Mouse (Mus musculus): Measurements from ENCODE around the gene Siae.
A peak's percentile ranks its signal among the peaks of the same experiment; 100 is the strongest.

The Siae gene

DNA sequence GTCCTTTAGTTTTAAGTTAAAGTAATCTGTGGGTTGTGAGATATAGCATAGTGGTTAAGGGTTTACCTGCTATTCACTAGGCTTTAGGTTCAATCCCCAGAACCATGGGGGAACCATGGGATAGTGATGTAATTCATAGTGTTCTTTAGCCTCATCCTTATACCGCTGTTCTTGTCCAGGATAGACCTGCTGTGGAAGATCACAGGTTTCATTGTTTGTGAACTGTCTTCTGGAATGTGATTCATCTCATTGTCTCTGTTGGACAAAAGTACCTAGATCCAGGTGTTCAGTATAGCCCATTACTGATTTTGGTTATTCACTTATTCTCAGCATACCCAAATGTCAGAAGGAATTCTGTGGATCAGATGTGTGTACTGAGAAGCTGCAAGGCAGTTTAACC lies 71.8 kb downstream of the Siae start:
- no peak for DNase-seq

DNA sequence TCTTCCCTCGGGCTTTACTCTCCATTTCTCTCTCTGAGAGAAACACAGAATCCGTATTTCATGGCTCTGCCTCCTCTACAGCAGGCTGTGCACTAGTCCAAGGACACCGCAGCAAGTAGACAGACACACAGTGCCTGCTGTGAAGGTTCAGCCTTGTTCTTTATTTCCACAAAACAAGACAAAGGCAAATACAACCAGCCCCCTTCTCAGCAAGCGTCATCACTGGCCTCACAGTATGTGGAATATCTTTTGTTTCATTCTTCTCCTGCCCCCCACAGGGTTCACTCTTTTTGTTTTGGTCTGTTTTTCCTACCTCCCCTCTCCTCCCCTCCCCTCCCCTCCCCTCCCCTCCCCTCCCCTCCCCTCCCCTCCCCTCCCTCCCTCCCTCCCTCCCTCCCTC lies 73.1 kb downstream of the Siae start:
- DNase-seq: no peak

DNA sequence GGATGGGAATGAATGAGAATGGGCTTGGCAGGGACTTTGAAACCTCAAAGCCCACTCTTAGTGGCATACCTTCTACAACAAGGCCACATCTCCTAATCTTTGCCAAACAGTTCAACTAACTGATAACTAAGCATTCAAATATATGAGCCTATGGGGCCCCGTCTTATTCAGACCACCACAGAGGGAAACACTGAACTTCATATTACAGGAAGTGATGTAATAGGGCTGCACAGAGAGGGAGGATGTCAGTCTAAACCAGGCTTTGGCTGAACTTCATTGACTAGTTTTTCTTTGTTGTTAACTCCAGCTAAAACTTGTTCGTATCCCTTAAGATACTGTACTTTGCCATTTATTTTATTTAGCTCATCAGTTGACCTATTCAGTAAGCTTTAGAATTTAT lies 74.4 kb downstream of the Siae start:
- DNase-seq: no peak

DNA sequence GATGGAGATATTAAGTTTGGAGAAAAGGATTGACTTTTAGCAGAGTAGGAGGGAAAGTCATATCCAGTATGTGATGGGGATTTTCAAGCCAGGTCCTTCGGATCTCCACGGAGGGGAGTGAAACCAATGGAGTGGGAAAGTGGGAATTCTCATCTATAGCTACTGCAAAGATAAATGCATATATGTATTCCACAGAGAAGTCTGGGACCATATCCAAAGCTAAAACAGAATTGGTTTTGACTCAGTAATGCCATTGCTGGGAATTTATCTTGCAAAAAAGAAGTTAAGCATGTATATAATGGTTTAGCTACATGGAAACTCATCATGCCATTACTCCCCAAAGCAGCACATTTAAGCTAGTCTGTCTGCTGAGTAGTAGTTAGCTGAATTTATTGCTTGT lies 76.8 kb downstream of the Siae start:
- DNase-seq: no peak

DNA sequence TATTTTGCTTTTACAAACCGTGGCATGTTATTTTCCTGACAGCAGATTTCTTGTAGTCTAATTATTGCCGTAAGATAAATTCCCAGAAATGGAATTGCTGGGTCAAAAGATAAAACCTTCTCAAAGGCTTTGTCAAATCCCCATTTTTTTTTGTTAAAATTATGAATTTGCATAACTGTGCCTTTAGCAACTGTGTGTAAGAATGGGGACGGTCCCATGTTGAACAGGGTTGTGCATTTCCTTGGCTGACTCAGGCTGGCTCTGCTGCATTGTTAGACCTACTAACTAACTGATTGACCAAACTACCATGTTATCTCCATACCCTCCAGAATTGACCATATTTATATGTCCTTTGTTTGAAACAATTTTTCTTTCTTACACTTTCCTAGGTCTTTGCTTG lies 78.8 kb downstream of the Siae start:
- DNase-seq: no peak

DNA sequence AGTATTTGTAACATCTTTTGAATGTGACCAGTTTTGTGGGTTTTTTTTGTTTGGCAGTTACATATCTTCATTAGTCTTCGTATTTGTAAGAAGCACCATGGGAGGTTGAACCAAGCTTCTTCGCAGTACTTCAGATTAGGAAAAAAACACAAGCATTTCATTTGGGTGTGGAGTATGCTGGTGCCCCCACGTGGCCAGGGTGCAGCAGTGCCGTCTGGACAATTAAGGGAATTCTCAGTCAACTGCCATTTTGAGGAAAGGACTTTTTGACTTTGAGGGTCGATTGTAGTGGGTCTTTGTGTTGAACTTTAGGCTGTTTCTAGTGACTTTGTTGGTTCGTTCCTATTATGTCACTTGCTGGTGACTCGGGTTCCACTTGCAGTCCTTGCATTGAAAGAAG lies 80.8 kb downstream of the Siae start:
- peak; percentile 21 for DNase-seq

DNA sequence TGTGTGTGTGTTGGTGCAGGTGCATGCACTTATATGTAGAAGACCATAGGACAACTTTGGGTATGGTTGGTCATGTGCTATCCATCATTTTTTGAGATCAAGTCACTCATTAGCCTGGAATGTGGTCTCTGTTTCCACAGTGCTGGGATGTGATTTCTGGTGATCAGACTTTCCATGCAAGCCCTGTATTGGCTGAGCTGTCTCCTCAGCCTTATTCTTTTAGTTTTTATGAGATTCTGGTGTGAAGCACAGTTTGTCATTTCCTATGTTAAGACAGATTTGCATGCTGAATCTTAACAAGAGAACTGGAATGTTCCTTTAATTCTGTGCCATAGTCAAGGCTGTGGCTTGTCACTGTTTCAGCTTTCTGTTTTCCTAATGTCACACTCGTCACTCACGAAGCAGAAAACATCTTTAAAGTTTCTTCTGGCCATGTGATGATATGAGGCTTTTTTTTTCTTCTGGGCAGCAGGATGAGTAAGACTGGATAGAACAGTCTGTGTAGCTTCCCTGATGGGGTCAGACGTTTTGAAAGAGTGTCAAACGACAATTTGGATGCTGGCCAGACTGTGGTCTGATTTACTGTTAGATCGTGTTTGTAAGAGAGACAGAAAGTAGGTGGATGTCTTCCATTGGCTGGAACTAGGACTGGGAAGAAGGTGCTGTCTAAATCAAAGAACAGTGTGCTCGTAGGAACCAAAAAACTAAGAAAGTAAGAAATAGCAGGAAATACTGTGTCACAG lies 81.5 kb downstream of the Siae start:
- DNase-seq: no peak

DNA sequence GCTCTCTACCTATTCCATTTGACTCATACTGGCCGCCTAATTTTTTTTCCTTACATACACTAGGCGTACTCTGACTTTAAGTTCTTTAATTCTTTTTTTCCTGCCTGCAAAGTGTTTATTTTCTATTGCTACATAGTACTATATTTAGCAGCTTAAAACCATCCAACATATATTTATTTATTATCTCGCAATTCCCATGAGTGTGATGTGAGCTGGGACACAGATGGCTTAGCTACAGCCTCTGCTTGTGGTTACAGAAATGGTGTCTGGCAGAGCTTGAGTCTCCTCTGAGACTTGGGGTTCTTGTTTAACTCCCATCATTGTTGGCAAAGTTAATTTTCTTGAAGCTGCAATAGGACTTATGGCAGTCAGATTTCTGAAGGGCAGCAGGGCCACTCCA lies 83.2 kb downstream of the Siae start:
- no peak for DNase-seq

DNA sequence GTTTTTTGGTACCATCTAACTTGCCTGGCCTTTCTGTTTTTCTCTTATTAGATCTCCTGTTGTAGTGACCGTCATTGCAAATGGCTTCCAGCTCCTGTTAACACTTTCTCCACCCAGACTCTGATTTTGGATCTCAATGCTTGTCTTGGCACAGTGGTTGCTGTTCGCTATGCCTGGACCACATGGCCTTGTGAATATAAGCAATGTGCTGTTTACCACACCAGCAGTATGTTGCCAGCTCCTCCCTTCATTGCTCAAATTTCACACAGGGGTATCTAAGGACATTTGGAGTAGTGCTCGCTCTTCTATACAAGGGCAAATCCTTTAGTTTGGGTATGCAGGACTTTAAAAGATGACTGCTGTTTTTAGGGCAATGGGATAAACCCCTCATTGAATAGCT lies 90.7 kb downstream of the Siae start:
- DNase-seq: no peak

DNA sequence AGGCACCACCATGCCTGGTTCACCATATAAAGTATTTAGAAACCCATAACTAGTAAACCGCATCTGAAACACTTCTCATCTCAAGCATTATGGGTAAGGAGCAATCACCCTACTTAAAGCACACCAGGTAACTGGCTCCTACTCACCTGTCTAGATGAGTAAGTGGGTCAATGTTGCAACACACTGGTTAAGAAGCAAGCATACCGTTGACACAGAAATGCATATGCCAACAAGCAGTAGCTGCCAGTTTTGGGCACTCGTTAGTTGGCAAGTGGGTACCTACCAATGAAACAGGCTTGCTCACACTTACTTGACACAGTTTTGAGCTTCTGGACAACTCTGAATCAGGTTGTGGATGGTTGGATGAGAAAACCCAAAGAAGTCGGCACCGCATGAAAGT lies 95.1 kb downstream of the Siae start:
- no peak for DNase-seq

DNA sequence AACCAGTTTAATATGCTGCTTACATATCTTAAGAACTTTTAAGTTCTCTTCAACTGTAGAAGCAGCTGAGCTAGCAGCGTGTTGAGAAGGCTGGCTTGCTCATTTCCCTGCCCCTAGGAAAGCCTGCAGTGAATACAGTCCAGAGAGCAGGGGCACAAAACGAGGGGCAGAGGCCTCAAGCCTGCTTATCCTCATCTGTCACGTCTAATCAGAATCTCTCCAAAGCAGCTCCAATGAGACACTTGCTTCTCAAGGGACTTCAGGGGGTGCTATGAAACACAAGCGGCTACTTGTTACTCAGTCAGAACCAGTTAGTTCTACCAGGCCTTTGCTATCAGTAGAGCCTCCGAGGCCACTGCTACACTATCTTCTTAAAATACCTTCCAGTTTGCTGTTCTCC lies 98.3 kb downstream of the Siae start:
- no peak for DNase-seq

DNA sequence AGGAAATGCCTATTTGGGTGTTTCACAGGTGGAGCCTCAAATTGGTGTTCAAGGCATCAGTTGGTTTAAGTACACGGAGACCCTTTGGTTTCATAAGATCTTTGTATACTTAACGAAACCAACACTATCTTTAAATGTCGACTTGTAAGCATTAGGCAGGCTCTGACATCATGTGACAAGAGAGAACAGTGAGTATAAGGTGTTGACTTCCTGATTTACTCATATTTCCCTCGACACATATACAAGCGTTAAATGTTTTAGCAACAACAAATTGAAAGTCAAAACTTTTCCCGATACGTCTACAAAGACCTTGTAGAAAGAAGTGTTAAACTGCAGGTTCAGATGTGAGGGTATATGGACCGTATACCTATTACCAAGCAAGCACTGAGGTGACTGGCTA lies 100.5 kb downstream of the Siae start:
- DNase-seq: no peak

DNA sequence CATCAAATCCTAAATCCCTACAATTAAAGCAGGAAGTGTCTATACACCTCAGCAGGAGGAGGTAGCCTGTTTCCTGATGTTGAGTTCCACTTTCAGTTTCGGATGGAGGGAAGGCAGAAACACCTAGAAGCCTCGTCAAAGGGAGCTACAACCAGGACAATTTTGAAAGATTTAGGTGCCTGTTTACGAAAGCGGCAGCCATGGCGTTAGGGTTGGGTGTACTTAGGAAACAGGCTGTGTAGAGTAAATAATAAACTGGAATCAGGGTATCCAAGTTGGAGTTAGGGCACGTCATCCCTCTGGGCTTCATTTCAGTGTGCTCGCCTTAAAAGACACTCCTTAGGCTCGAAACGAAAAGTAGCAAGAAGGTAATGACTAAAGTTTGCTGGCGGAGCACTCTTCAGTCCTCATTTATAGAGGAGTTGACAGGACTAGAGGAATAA lies 101.0 kb downstream of the Siae start:
- DNase-seq: peak; percentile 12

DNA sequence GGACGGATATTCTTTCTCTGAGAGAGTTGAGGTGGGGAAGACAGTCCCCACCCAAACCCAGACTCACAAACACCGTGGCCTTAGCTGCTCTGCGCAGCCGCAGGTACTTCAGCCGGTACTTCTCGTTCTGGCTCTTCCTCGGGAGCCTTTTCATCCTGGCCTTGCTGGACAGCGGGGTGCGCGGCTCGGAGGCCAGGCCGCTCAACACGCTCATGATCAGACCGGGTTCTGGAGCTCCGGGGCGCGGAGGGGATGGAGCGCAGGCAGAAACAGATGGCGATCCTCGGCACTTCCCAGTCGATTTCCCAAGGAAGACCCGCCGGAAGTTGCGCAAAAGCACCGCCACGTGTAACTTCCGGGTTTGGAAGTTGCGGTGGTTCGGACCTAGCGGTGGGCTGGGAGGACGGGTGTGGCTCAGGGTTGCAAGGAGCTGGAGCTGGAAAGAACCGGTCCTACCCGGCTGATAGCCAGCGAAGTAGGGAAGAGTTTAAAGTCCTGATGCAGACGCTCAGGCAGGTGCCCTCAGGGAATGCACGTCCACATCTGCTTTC lies 101.5 kb downstream of the Siae start, which contains the start of gene Tbrg1:
Gene Tbrg1 (minus strand): TSS at position 382 of the 551 bp plus-strand sequence.
- DNase-seq: peak; percentile 87

DNA sequence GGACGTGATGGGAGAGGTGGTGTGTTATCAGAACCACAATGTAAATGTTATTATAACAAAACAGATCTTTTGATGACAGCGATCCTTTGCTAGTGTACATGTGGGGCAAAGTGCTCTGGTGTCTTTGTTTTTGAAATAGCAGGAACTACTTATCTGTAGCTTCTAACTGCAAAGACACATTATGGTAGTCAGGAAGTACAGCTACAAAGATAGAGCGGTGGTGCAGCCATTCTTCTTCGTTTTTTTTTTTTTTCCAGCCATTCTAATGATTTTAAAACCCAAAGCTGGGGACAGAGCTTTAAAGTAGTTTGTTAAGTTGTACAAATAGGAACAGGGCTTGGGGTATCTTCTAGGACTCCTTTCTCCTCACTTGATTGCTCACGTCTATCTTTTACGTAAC lies 103.9 kb downstream of the Siae start:
- DNase-seq: no peak

DNA sequence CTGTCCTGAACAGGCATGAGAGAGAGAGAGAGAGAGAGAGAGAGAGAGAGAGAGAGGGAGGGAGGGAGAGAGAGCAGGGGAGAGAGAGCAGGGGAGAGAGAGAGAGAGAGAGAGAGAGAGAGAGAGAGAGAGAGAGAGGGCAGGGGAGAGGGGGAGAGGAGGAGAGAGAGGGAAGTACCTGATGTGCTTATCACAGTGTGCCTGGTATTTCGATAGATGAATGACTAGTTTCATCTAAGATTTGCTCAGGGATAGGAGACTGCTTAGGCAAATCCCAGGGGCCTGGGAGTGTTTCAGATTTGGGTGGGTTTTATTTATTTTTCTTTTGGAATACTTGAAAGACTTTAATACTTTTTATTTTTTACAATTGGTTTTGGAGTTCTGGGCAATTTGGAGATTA lies 107.7 kb downstream of the Siae start:
- DNase-seq: no peak

DNA sequence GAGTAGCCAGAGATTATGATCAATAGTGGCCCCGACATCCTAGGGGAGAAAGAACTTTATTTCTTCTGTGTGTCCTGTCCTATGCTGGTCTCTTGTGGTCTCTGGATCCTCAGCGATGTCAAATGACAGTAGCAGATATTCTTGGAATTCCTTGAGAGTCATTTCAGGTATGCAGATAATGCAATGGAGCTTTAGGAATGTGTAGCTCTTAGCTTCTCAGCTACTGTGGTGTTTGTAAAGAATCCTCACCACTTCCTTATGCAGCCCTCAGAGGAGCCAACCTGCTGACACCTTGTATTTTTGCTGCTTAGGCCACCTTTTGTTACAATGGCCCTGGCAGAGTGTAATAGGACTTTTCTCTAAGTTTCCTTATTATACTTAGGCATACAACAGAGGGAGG lies 109.1 kb downstream of the Siae start:
- no peak for DNase-seq

DNA sequence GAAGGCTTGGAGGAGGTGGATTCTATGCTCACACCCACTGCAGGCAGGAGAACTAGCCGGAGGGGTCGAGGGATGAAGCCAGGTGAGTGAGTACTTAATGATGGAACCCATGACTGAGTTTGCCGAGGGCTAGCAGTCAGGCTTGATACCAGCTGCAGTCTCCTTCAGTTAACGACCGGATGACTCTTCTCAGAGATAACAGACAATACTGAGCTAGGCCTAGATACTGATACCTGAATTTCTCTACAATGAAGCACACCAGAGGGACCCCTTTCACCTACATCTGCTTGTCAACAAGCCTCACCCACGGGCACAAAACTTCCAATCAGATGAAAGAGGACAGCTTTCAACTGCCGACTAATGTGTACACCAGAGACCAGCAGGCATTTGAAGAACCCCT lies 110.5 kb downstream of the Siae start:
- DNase-seq: no peak

DNA sequence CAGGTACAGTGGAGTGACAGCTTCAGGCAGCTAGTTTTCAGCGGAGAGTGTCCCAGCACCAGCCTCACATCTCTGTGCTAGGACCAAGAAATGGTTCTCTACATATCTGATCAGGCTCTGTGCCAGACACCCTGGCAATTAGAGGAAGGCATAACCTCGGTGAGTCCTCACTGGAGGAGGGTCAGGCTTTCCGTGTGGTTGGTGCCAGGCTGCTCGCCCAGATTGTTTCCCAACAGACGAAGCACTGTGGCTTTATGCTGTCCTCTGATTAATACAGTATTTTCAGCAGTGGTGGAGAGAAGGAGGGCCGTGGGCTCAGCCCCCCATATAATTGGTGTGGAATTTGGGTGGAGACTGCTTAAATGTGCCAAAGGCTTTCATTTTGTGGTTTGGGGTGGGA lies 113.6 kb downstream of the Siae start, which contains the start of gene Panx3:
Gene Panx3 (minus strand): TSS at position 121 of the 400 bp plus-strand sequence.
- no peak for DNase-seq

DNA sequence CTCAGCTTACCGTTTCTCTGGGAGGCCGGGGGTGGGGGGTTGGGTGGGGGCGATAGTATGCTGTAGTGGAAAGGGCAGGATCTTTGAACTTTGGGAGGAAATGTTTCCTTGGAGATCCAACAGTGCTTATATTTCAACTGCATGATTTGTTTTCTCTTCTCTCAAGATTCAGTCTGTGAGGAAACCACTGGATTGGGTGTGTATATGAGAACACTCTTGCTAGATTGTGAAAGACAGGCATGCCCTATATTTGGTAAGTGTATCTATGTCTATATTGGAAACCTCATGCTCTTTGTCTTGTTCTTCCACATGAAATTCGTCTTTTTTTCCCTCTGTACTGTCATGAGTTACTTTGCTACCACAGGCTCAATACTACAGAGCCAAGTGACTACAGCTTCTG lies 114.2 kb downstream of the Siae start:
- no peak for DNase-seq

DNA sequence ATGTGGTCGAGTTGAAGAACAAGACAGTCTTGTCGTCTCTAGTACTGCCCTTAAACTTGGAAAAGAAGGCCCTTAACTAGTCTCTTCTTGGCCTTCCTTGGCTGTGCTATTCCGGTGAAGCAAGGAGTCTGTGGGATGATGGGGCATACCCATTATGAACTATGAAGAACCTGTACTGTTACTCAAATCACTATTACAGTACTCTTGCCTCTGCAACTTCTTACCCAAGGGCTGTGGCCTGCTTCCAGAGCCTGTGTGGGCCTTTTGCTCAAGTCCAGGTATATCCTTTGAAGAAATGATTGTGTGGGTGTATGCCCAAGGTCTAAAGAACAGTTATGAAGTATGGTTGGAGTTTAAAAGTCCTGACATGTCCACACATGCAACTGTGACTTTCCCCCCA lies 114.8 kb downstream of the Siae start:
- DNase-seq: no peak

DNA sequence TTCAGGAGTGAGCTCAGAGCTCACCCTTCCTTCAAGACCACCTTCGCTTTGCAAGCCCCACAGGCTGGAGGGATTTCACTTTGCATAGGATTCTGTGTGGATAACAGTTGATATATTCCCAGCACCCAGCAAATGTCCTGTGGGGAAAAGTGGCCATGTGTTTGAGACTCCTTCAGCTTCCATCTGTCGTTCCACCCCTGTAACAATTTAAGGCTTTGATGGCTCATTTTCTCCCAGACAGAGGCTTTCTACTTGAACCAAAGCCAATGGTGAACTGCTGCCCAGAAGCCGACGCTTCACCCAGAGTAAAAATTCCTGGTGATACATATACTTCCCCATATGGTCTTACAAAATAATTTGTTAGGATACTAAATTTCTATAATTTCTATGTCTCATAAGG lies 119.8 kb downstream of the Siae start:
- DNase-seq: no peak

DNA sequence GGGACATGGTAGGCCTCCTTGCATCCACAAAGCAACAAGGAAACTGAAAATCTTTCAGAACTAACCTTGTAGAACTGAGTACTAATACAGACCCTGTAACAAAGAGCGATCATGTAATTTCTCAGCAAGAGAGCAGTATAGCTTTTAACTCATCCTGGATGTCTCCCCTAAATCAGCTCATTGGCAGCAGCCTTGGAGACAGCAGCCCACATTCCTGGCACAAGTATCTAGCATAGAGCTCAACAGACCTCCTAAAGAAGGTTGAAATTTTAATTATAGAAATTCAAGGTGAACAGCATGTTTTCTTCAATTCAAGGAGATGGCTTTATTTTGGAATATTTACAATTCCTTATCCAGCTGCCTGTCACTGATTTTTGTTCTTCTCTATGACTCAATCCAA lies 125.6 kb downstream of the Siae start:
- no peak for DNase-seq

DNA sequence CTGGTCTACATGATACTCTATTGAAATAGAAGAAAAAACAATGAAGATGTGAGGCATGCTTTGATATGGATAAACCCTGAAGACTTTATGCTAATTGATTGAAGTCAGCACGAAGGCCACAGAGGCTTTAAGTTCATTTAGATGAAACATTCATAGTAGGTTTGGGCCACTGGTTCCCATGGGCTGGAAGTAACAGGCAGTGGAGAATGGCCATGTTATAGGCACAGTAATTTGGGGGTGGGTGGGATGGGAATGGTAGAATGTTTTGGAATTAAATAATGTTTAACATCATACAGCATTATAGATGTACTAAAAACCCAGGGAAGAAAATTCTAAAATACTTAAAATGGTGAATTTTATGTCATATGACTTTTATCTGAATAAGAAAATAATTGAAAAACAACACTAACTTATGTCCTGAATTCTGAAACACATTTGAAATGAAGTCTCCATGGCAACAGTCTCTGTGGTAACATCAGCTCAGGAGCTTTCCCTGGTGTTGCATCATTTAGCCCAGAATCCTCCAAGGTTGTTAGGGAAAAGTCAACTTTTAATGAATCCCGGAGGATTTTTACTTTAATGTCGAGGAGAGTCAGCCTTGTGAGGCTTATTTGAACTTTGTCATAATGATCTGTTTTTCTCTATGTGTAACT lies 131.9 kb downstream of the Siae start:
- no peak for DNase-seq

DNA sequence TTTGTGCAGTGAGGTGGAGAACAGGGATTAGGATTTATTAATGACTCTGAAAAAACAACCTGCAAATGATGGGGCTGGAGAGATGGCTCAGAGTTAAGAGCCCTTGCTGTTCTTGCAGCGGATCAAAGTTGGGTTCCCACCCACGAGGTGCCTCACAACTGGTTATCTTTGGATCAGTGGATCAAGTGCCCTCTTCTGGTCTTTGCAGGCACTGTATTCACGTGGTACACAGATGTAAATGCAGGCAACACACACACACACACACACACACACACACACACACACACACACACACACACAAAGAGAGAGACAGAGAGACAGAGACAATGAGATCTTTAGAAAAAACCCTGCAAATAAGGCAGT lies 132.4 kb downstream of the Siae start:
- no peak for DNase-seq
